Mouse (Mus musculus) testis, adult 2 months (tissue): ENCODE results near the gene Ftl1. TPM values are rescaled to one million over a fixed set of nuclear protein-coding genes. Genes with fewer than 3 reads are reported as not detected.

ENCODE experiments used
- H3K27ac ChIP-seq: fragments of 200-500 bp; 2 replicates; pipeline ENCODE4 v1.5.1; 2012; ENCODE audit warnings: low read depth, low read length; ENCODE audit not compliant: control insufficient read depth, insufficient read depth
- H3K27me3 ChIP-seq: fragments of 200-500 bp; 2 replicates; pipeline ENCODE4 v1.6.1; 2012; ENCODE audit warnings: mild to moderate bottlenecking, low read length, moderate library complexity; ENCODE audit not compliant: control insufficient read depth, insufficient read depth
- H3K36me3 ChIP-seq: fragments of 200-500 bp; 2 replicates; pipeline ENCODE4 v1.6.1; 2012; ENCODE audit warnings: mild to moderate bottlenecking, low read length; ENCODE audit not compliant: control insufficient read depth, insufficient read depth
- H3K4me1 ChIP-seq: fragments of 200-500 bp; 2 replicates; pipeline ENCODE4 v1.6.1; 2012; ENCODE audit warnings: low read length; ENCODE audit not compliant: control insufficient read depth, insufficient read depth
- H3K4me3 ChIP-seq: fragments of 200-500 bp; 2 replicates; pipeline ENCODE4 v1.5.1; 2012; ENCODE audit warnings: low read depth, mild to moderate bottlenecking, low read length, moderate library complexity, mixed read lengths; ENCODE audit not compliant: control insufficient read depth
- CTCF ChIP-seq: fragments of 200-500 bp; IDR thresholded peaks from 2 replicates; pipeline ENCODE4 v1.5.1; 2012; ENCODE audit warnings: low read depth, mild to moderate bottlenecking, inconsistent platforms, low read length, moderate library complexity; ENCODE audit not compliant: control insufficient read depth, insufficient read depth, insufficient replicate concordance
- polyA plus RNA-seq: library from polyadenylated mRNA; depleted of rRNA; stranded (reverse); fragments of >200 nt; gene quantifications from 2 replicates; pipeline ENCODE4 v1.2.3, GENCODE M21; 2012; rRNA removed

Gene Ftl1
- polyA plus RNA-seq, 1 experiment, result 152 TPM

DNA sequence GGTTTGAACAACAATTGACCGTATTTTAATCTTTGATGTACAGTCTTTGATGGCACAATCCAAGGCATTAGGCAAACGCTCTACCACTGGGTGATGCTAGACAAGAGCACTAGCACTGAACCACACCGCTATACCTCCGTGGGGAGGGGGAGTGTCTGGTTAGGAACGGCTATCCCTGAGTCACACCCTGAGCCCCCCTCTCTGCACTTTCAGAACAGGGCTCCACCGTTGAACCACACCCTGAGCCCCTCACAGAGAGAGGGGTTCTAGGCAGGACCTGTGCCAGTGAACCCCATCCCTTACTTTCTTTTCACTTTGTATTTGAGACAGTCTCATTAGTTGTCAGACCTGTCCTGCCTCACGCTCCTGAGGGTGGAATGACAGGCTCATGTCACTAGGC is 51.3 kb downstream of the Ftl1 start:
- H3K36me3 ChIP-seq, result no peaks in the 10 kb centered on the region
- H3K27ac ChIP-seq, result no peak overlapping the region
- no peak overlapping the region for H3K4me3 ChIP-seq

More for the DNA sequence above, 51.3 kb downstream of the Ftl1 start:
- no peak for TF ChIP-seq CTCF
- Histone ChIP-seq H3K4me1 (peaks cover 20% of the 10 kb centered on the region), H3K27me3 (peaks cover under 1% of the 10 kb centered on the region; the same call in 1 of the 2 replicates)

Other genes with a start within 250 kb of the Ftl1 start
- 1,273 and 1,348 TPM in 2 replicates for gene Dkkl1, start 247.7 kb downstream of the Ftl1 start, polyA plus RNA-seq
- 43.1 and 60.2 TPM in 2 replicates for gene Tead2, start 244.1 kb downstream of the Ftl1 start, polyA plus RNA-seq
- gene Cd37, start 220.8 kb downstream of the Ftl1 start, polyA plus RNA-seq, result 78.0 and 87.4 TPM in 2 replicates
- 76.9 and 81.4 TPM in 2 replicates for gene Slc6a16, start 218.8 kb downstream of the Ftl1 start, polyA plus RNA-seq
- 785 and 851 TPM in 2 replicates for gene Slc6a21, start 182.4 kb downstream of the Ftl1 start, polyA plus RNA-seq
- gene Trpm4, start 126.1 kb downstream of the Ftl1 start, polyA plus RNA-seq, result 52.2 and 54.8 TPM in 2 replicates
- 0.10 and 0.22 TPM in 2 replicates for gene Hrc, start 124.6 kb downstream of the Ftl1 start, polyA plus RNA-seq
- gene Ppfia3, start 92.9 kb downstream of the Ftl1 start, polyA plus RNA-seq, result 1.1 and 1.2 TPM in 2 replicates
- 5.7 and 7.3 TPM in 2 replicates for gene Lin7b, start 89.3 kb downstream of the Ftl1 start, polyA plus RNA-seq
- 180 and 202 TPM in 2 replicates for gene Snrnp70, start 64.1 kb downstream of the Ftl1 start, polyA plus RNA-seq
- gene Kcna7, start 54.2 kb downstream of the Ftl1 start, polyA plus RNA-seq, result 0.99 and 1.1 TPM in 2 replicates
- 0.19 and 0.25 TPM in 2 replicates for gene Ntf5, start 46.2 kb downstream of the Ftl1 start, polyA plus RNA-seq
- 32.8 and 38.1 TPM in 2 replicates for gene Lhb, start 39.1 kb downstream of the Ftl1 start, polyA plus RNA-seq
- 1.7 and 2.3 TPM in 2 replicates for gene Gys1, start 25.0 kb downstream of the Ftl1 start, polyA plus RNA-seq
- 173 and 197 TPM in 2 replicates for gene Ruvbl2, start 21.8 kb downstream of the Ftl1 start, polyA plus RNA-seq
- 24.9 and 26.3 TPM in 2 replicates for gene Bax, start 7.0 kb upstream of the Ftl1 start, polyA plus RNA-seq
- 879 and 1,010 TPM in 2 replicates for gene Tulp2, start 22.0 kb upstream of the Ftl1 start, polyA plus RNA-seq
- 0.81 TPM in 1 of 2 replicates, not detected in the other for gene Gm45808, start 26.9 kb upstream of the Ftl1 start, polyA plus RNA-seq
- 3.0 and 3.4 TPM in 2 replicates for gene Dhdh, start 28.9 kb upstream of the Ftl1 start, polyA plus RNA-seq
- gene Nucb1, start 50.5 kb upstream of the Ftl1 start, polyA plus RNA-seq, result 76.4 and 93.9 TPM in 2 replicates
- gene Ppp1r15a, start 66.4 kb upstream of the Ftl1 start, polyA plus RNA-seq, result 5.9 and 8.5 TPM in 2 replicates
- gene Plekha4, start 66.4 kb upstream of the Ftl1 start, polyA plus RNA-seq, result 12.6 and 12.9 TPM in 2 replicates
- gene Hsd17b14, start 95.0 kb upstream of the Ftl1 start, polyA plus RNA-seq, result 0.37 and 0.45 TPM in 2 replicates
- 39.9 and 44.3 TPM in 2 replicates for gene Bcat2, start 110.3 kb upstream of the Ftl1 start, polyA plus RNA-seq
- 3.6 and 3.7 TPM in 2 replicates for gene Fgf21, start 155.6 kb upstream of the Ftl1 start, polyA plus RNA-seq
- gene Fut1, start 157.4 kb upstream of the Ftl1 start, polyA plus RNA-seq, result 0.08 and 0.21 TPM in 2 replicates
- gene Izumo1, start 161.9 kb upstream of the Ftl1 start, polyA plus RNA-seq, result 77.5 and 95.6 TPM in 2 replicates
- gene Rasip1, start 167.6 kb upstream of the Ftl1 start, polyA plus RNA-seq, result 5.1 and 5.4 TPM in 2 replicates
- gene Mamstr, start 180.1 kb upstream of the Ftl1 start, polyA plus RNA-seq, result 0.74 and 1.3 TPM in 2 replicates
- 0.37 and 0.42 TPM in 2 replicates for gene Fut2, start 206.5 kb upstream of the Ftl1 start, polyA plus RNA-seq
- gene Ntn5, start 224.1 kb upstream of the Ftl1 start, polyA plus RNA-seq, result 6.5 and 10.8 TPM in 2 replicates
- gene Sec1, start 234.5 kb upstream of the Ftl1 start, polyA plus RNA-seq, result 61.0 and 71.6 TPM in 2 replicates
- 2.3 and 3.3 TPM in 2 replicates for gene Car11, start 240.0 kb upstream of the Ftl1 start, polyA plus RNA-seq
- 11.2 and 12.9 TPM in 2 replicates for gene Dbp, start 245.2 kb upstream of the Ftl1 start, polyA plus RNA-seq